Mouse (Mus musculus) limb, embryonic 14.5 days (tissue): ENCODE measurements at regions not wholly inside any gene's neighbourhood (a gene's known extent, or its start where the extent isn't known, plus 50 kb on each side); places are given as distances from the start of the nearest gene placed in this dataset.

Source experiments
- ATAC-seq: fragments of 200-750 bp; cut with Nextera tagmentation; 2 replicates; pipeline ENCODE4 v1.8.0; 2017; ENCODE audit warnings: low read depth, moderate number of reproducible peaks, moderate TSS enrichment; ENCODE audit not compliant: low FRiP score
- DNase-seq: peaks from one replicate; pipeline ENCODE4 v3.0.0-alpha.2; 2015; ENCODE audit warnings: low spot score
- H3K27ac ChIP-seq: fragments of 300-500 bp; sonication (generic); replicated peaks from 2 replicates; pipeline ENCODE4 v1.5.1; 2014; ENCODE audit warnings: low read depth, mild to moderate bottlenecking, low read length, moderate library complexity, mixed read lengths
- H3K27me3 ChIP-seq: fragments of 300-500 bp; sonication (generic); 2 replicates; pipeline ENCODE4 v1.6.1; 2014; ENCODE audit warnings: low read length, mixed read lengths; ENCODE audit not compliant: control insufficient read depth, insufficient read depth
- H3K36me3 ChIP-seq: fragments of 300-500 bp; sonication (generic); 2 replicates; pipeline ENCODE4 v1.6.1; 2014; ENCODE audit warnings: mild to moderate bottlenecking, low read length, moderate library complexity, mixed read lengths; ENCODE audit not compliant: control insufficient read depth, insufficient read depth
- H3K4me1 ChIP-seq: fragments of 300-500 bp; sonication (generic); 2 replicates; pipeline ENCODE4 v1.6.1; 2014; ENCODE audit warnings: antibody characterized with exemption, low read length, mixed read lengths; ENCODE audit not compliant: control insufficient read depth, insufficient read depth
- H3K4me2 ChIP-seq: fragments of 300-500 bp; sonication (generic); replicated peaks from 2 replicates; pipeline ENCODE4 v1.6.1; 2014; ENCODE audit warnings: low read depth, mild to moderate bottlenecking, low read length, moderate library complexity; ENCODE audit not compliant: severe bottlenecking
- H3K4me3 ChIP-seq: fragments of 300-500 bp; sonication (generic); replicated peaks from 2 replicates; pipeline ENCODE4 v1.5.1; 2014; ENCODE audit warnings: low read length
- H3K9ac ChIP-seq: fragments of 300-500 bp; sonication (generic); 2 replicates; pipeline ENCODE4 v1.6.1; 2014; ENCODE audit warnings: mild to moderate bottlenecking, low read depth, low read length, moderate library complexity; ENCODE audit not compliant: severe bottlenecking
- H3K9me3 ChIP-seq: fragments of 300-500 bp; sonication (generic); 2 replicates; pipeline ENCODE4 v1.6.1; 2016; ENCODE audit warnings: low read length; ENCODE audit not compliant: control insufficient read depth
- POLR2A ChIP-seq: fragments of 200-500 bp; IDR thresholded peaks from 2 replicates; pipeline ENCODE4 v1.8.0; 2012; ENCODE audit warnings: inconsistent platforms, mild to moderate bottlenecking, moderate library complexity, borderline replicate concordance; ENCODE audit not compliant: insufficient read depth, insufficient read length; ENCODE audit errors: extremely low read depth
- WGBS: fragments of 180-500 bp; shearing (Covaris S2); extraction: QIAGEN DNeasy Blood & Tissue Kit; methylation state at CpG from one replicate; pipeline ENCODE4 v1.1.7; 2014; 5-methylcytosine and 5-hydroxymethylcytosine counted together

GRCm38 (mm10) chr2:106383415-106384285, 309.4 kb upstream of the Mpped2 start:
- Histone ChIP-seq H3K4me2 (no peak overlapping the region), H3K4me3 (no peak overlapping the region), H3K27ac (no peak overlapping the region), H3K4me1 (0 out of 2 replicates have a peak, but pooled peaks cover 3% of the 10 kb centered on the region), H3K9ac (no peak overlapping the region), H3K27me3 (no peaks in the 10 kb centered on the region), H3K36me3 (no peaks in the 10 kb centered on the region), H3K9me3 (no peaks in the 10 kb centered on the region)
- ATAC-seq (no peak), DNase-seq (peak; percentile 19)
- TF ChIP-seq POLR2A = no peak
- 47% methylated on average over 14 of the region's 14 CpGs for WGBS

GRCm38 (mm10) chr2:106384286-106384595, 308.8 kb upstream of the Mpped2 start:
- no peak overlapping the region for H3K4me3 ChIP-seq
- 0 out of 2 replicates have a peak, but pooled peaks cover 3% of the 10 kb centered on the region for H3K4me1 ChIP-seq
- H3K27me3 ChIP-seq = no peaks in the 10 kb centered on the region
- H3K9ac ChIP-seq = no peak overlapping the region
- ATAC-seq (no peak), DNase-seq (no peak)
- 81% methylated on average over 5 of the region's 5 CpGs for WGBS
- no peak overlapping the region for H3K27ac ChIP-seq
- no peak overlapping the region for H3K4me2 ChIP-seq
- H3K36me3 ChIP-seq = no peaks in the 10 kb centered on the region
- H3K9me3 ChIP-seq = no peaks in the 10 kb centered on the region
- no peak for TF ChIP-seq POLR2A

- Histone ChIP-seq H3K36me3 (no peaks in the 10 kb centered on the region), H3K27me3 (no peaks in the 10 kb centered on the region), H3K9ac (no peak overlapping the region), H3K4me3 (no peak overlapping the region), H3K9me3 (no peaks in the 10 kb centered on the region), H3K27ac (no peak overlapping the region), H3K4me2 (no peak overlapping the region), H3K4me1 (0 out of 2 replicates have a peak, but pooled peaks cover 3% of the 10 kb centered on the region)
- ATAC-seq (no peak), DNase-seq (no peak)
- 74% methylated on average over 3 of the region's 3 CpGs for WGBS
- no peak for TF ChIP-seq POLR2A
Observed at GRCm38 (mm10) chr2:106384842-106385241, 308.2 kb upstream of the Mpped2 start.

- WGBS = 54% methylated on average over 6 of the region's 6 CpGs
Observed at GRCm38 (mm10) chr2:106412158-106412557, 280.9 kb upstream of the Mpped2 start.

GRCm38 (mm10) chr2:106415474-106416019, 277.5 kb upstream of the Mpped2 start:
- no peak for TF ChIP-seq POLR2A
- peak; percentile 76 for ATAC-seq

More at GRCm38 (mm10) chr2:106412158-106412557, 280.9 kb upstream of the Mpped2 start:
- ATAC-seq (no peak), DNase-seq (no peak)
- no peak for TF ChIP-seq POLR2A
- H3K36me3 ChIP-seq = no peaks in the 10 kb centered on the region
- H3K9ac ChIP-seq = no peak overlapping the region
- H3K4me3 ChIP-seq = no peak overlapping the region
- no peaks in the 10 kb centered on the region for H3K9me3 ChIP-seq
- H3K4me2 ChIP-seq = no peak overlapping the region
- no peak overlapping the region for H3K27ac ChIP-seq
- H3K4me1 ChIP-seq = no peaks in the 10 kb centered on the region; the same call in 1 of the 2 replicates
- H3K27me3 ChIP-seq = no peaks in the 10 kb centered on the region

More at GRCm38 (mm10) chr2:106415474-106416019, 277.5 kb upstream of the Mpped2 start:
- no peak overlapping the region for H3K4me3 ChIP-seq
- no peaks in the 10 kb centered on the region for H3K27me3 ChIP-seq
- no peaks in the 10 kb centered on the region; the same call in 1 of the 2 replicates for H3K4me1 ChIP-seq
- no peaks in the 10 kb centered on the region for H3K9me3 ChIP-seq
- WGBS = 68% methylated on average over 7 of the region's 7 CpGs
- 0 out of 2 replicates have a peak overlapping the region, but pooled peaks have one; percentile 18 for H3K4me2 ChIP-seq
- H3K9ac ChIP-seq = no peak overlapping the region
- DNase-seq = peak; percentile 49
- H3K36me3 ChIP-seq = no peaks in the 10 kb centered on the region
- peak overlapping the region; percentile 69 for H3K27ac ChIP-seq
